Mouse (Mus musculus): ENCODE results near the gene Olfr348.

Olfr348 gene

GRCm38 (mm10) chr2:36783976-36784375, at the start of gene Olfr348:
Gene Olfr348, plus strand, starts transcription at chr2:36784276.
- DNase-seq (ENCODE audit: low spot score) = no peak

- no peak for DNase-seq (ENCODE audit: low spot score)
Measured at GRCm38 (mm10) chr2:36736226-36736625, 47.9 kb upstream of the Olfr348 start.

- DNase-seq (ENCODE audit: low spot score) = no peak
Measured at GRCm38 (mm10) chr2:36790238-36790637, 6.2 kb downstream of the Olfr348 start, which contains the start of gene Olfr50. Gene Olfr50, plus strand, starts transcription at chr2:36790538.

- DNase-seq (ENCODE audit: low spot score) = no peak
Measured at GRCm38 (mm10) chr2:36816932-36817331, 32.9 kb downstream of the Olfr348 start, which contains the start of gene Olfr3. Gene Olfr3, minus strand, starts transcription at chr2:36817032.
